Mouse (Mus musculus) embryonic facial prominence, embryonic 10.5 days (tissue): ENCODE measurements around the gene Vmn2r71. TPM values are rescaled to one million over a fixed set of nuclear protein-coding genes. Genes with fewer than 3 reads are reported as not detected.

Experiments used
- DNase-seq: peaks from one replicate; pipeline ENCODE4 v3.0.0-alpha.2; 2017; ENCODE audit warnings: low spot score
- H3K27ac ChIP-seq: fragments of 300-500 bp; sonication (generic); replicated peaks from 2 replicates; pipeline ENCODE4 v1.5.1; 2016; ENCODE audit warnings: mild to moderate bottlenecking
- H3K27me3 ChIP-seq: fragments of 300-500 bp; sonication (generic); replicated peaks from 2 replicates; pipeline ENCODE4 v1.6.1; 2016; ENCODE audit warnings: low read depth, mild to moderate bottlenecking; ENCODE audit not compliant: poor library complexity, severe bottlenecking
- H3K36me3 ChIP-seq: fragments of 300-500 bp; sonication (generic); replicated peaks from 2 replicates; pipeline ENCODE4 v1.6.1; 2016; ENCODE audit warnings: mild to moderate bottlenecking, moderate library complexity
- H3K4me1 ChIP-seq: fragments of 300-500 bp; sonication (generic); 2 replicates; pipeline ENCODE4 v1.6.1; 2016
- H3K4me3 ChIP-seq: fragments of 300-500 bp; sonication (generic); 2 replicates; pipeline ENCODE4 v1.5.1; 2016; ENCODE audit warnings: mild to moderate bottlenecking, moderate library complexity
- H3K9me3 ChIP-seq: fragments of 300-500 bp; sonication (generic); 2 replicates; pipeline ENCODE4 v1.6.1; 2016; ENCODE audit warnings: mild to moderate bottlenecking
- WGBS: fragments of 180-500 bp; shearing (Covaris S2); methylation state at CpG from one replicate; pipeline ENCODE4 v1.1.7; 2016; 5-methylcytosine and 5-hydroxymethylcytosine counted together
- polyA plus RNA-seq: library from polyadenylated mRNA; unstranded; fragments of >200 nt; fragmentation: Nextera tagmentation; extraction: Ambion mirVana; gene quantifications from 2 replicates; pipeline ENCODE4 v1.2.1, GENCODE M21; 2016

Gene Vmn2r71
- polyA plus RNA-seq = not detected in 2 replicates

DNA sequence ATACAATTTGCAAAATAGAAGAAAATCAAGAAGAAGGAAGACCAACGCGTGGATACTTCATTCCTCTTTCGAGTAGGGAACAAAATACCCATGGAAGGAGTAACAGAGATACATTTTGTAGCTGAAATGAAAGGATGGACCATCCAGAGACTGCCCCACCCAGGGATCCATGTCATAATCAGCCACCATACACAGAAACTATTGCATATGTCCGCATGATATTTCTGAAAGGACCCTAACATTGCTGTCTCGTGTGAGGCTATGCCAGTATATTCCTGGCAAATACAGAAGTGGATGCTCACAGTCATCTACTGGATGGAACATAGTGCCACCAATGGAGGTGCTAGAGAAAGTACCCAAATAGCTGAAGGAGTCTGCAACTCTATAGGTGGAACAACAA, at the start of gene Vmn2r71:
Vmn2r71 (plus strand) TSS at position 301 of the 400 bp plus-strand sequence.
- no peak for DNase-seq
- no peaks in the 10 kb centered on the region for H3K36me3 ChIP-seq
- no peak within 1 kb of the TSS for H3K27ac ChIP-seq
- H3K4me1 ChIP-seq = no peaks in the 10 kb centered on the region
- H3K4me3 ChIP-seq = no peak within 1 kb of the TSS
- 85% methylated on average over 5 of the region's 5 CpGs for WGBS
- H3K27me3 ChIP-seq = no peaks in the 10 kb centered on the region
- H3K9me3 ChIP-seq = 0 out of 2 replicates have a peak, but pooled peaks cover 7% of the 10 kb centered on the region

DNA sequence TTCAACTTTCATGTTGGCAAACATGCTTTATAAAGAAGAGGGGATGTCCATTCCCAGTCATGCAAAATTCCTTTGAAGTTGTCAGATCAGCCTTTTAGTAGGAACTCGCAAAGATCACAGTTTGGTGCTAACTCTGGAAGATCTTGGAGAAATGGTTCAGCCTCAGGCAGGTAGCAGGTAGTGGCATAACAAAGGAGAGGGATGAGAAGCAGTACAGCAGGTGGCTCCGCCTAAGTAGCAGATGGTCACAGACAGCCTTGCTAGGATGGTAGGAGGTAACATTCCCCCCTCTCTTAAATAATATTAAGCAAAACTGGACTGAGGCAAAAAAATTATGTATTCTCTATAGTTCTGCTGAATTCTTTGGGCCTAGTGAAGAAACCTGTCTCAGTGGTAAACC, 20.8 kb upstream of the Vmn2r71 start:
- no peak overlapping the region for H3K4me3 ChIP-seq
- H3K9me3 ChIP-seq = peaks cover 16% of the 10 kb centered on the region; the same call in 1 of the 2 replicates
- 89% methylated on average over 2 of the region's 2 CpGs for WGBS
- DNase-seq = no peak
- H3K27ac ChIP-seq = no peak overlapping the region
- H3K4me1 ChIP-seq = no peaks in the 10 kb centered on the region
- H3K36me3 ChIP-seq = no peaks in the 10 kb centered on the region
- no peaks in the 10 kb centered on the region for H3K27me3 ChIP-seq

DNA sequence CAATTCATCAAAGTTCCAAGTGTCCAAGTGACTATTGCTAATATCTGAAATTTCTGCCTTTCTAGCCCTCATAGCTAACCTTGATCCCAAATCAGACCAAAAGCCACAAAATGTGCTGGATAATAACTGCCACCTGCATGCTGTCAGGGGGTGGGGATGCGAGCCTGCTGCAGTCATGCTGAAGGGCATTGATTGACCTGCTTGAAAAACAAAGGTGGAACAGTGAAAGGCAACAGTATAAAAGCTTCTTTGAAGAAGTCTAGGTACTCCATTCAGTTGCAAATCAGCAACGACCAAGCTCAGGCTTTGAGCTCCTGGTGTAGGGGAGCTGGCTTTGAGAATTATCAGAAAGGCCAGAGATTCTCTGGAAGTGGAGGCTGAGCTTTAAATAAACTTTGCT, 19.8 kb upstream of the Vmn2r71 start:
- Histone ChIP-seq H3K27me3 (no peaks in the 10 kb centered on the region), H3K4me3 (no peak overlapping the region), H3K36me3 (no peaks in the 10 kb centered on the region), H3K27ac (no peak overlapping the region), H3K4me1 (no peaks in the 10 kb centered on the region), H3K9me3 (peaks cover 14% of the 10 kb centered on the region; the same call in 1 of the 2 replicates)
- no peak for DNase-seq
- WGBS = 69% methylated on average over 2 of the region's 2 CpGs

- H3K27ac ChIP-seq = no peak within 1 kb of the TSS
- H3K4me1 ChIP-seq = no peaks in the 10 kb centered on the region
- no peak for DNase-seq
- H3K27me3 ChIP-seq = no peaks in the 10 kb centered on the region
- no peaks in the 10 kb centered on the region for H3K36me3 ChIP-seq
- no peak within 1 kb of the TSS for H3K4me3 ChIP-seq
- no peaks in the 10 kb centered on the region for H3K9me3 ChIP-seq
- 85% methylated on average over 2 of the region's 2 CpGs for WGBS
These were observed 6.2 kb downstream of the Vmn2r71 start, which contains the start of gene Vmn2r70 for GRCm38 (mm10) chr7:85569092-85569491. Gene Vmn2r70 (minus strand): TSS chr7:85569192.

Other genes with a start within 250 kb of the Vmn2r71 start
- not detected in 2 replicates for gene Vmn2r69, start 147.2 kb upstream of the Vmn2r71 start, polyA plus RNA-seq
- not detected in 2 replicates for gene Vmn2r70, start 6.1 kb downstream of the Vmn2r71 start, polyA plus RNA-seq
- not detected in 2 replicates for gene Vmn2r72, start 192.0 kb downstream of the Vmn2r71 start, polyA plus RNA-seq